Mouse (Mus musculus): ENCODE measurements around the gene Rack1. TPM values are rescaled to one million over a fixed set of nuclear protein-coding genes. Genes with fewer than 3 reads are reported as not detected.
A peak's percentile ranks its signal among the peaks of the same experiment; 100 is the strongest.
"Not testable (repeated sequence)": the region's sequence is repeated elsewhere in the genome, so short reads cannot be mapped to it uniquely, and the experiment has no call there.

Rack1 gene
- polyA plus RNA-seq, 1 experiment from 2014 or later = 390 TPM

GRCm38 (mm10) chr11:48819614-48820307 lies 19.6 kb downstream of the Rack1 start:
- no peak for ATAC-seq (replicated peaks; ENCODE audit: extremely low read depth, insufficient read depth, low FRiP score)
- peak overlapping the region; percentile 44; the same call in 1 of the 2 replicates for H3K27ac ChIP-seq (ENCODE audit: low read length)

GRCm38 (mm10) chr11:48820308-48820674 lies 20.2 kb downstream of the Rack1 start:
- ATAC-seq (replicated peaks; ENCODE audit: extremely low read depth, insufficient read depth, low FRiP score) = no peak
- H3K27ac ChIP-seq (ENCODE audit: low read length) = peak overlapping the region; percentile 44; the same call in 1 of the 2 replicates
- H3K9ac ChIP-seq (ENCODE audit: low read length) = no peak overlapping the region

More at GRCm38 (mm10) chr11:48819614-48820307, 19.6 kb downstream of the Rack1 start:
- WGBS = 63% methylated on average over 7 of the region's 7 CpGs
- H3K4me2 ChIP-seq (ENCODE audit: low read depth, low read length) = no peak overlapping the region
- no peaks in the 10 kb centered on the region for H3K9me3 ChIP-seq (replicated peaks; ENCODE audit: control insufficient read depth, low read length)
- H3K27me3 ChIP-seq (ENCODE audit: control insufficient read depth, insufficient read depth, low read length) = no peaks in the 10 kb centered on the region
- H3K4me3 ChIP-seq (ENCODE audit: low read length) = no peak overlapping the region
- no peak overlapping the region for H3K9ac ChIP-seq (ENCODE audit: low read length)
- no peaks in the 10 kb centered on the region for H3K36me3 ChIP-seq (ENCODE audit: control insufficient read depth, insufficient read depth)
- peaks cover 16% of the 10 kb centered on the region for H3K4me1 ChIP-seq (ENCODE audit: control insufficient read depth, insufficient read depth, low read length)

GRCm38 (mm10) chr11:48821299-48821698 lies 21.2 kb downstream of the Rack1 start:
- H3K27me3 ChIP-seq (ENCODE audit: control insufficient read depth, insufficient read depth, low read length); H3K9me3 ChIP-seq (replicated peaks; ENCODE audit: control insufficient read depth, low read length); ATAC-seq (replicated peaks; ENCODE audit: extremely low read depth, insufficient read depth, low FRiP score); H3K4me2 ChIP-seq (ENCODE audit: low read depth, low read length); H3K4me1 ChIP-seq (ENCODE audit: control insufficient read depth, insufficient read depth, low read length); H3K9ac ChIP-seq (ENCODE audit: low read length); H3K36me3 ChIP-seq (ENCODE audit: control insufficient read depth, insufficient read depth); H3K4me3 ChIP-seq (ENCODE audit: low read length); H3K27ac ChIP-seq (ENCODE audit: low read length): not testable (repeated sequence)
- 88% methylated on average over 14 of the region's 14 CpGs for WGBS

More at GRCm38 (mm10) chr11:48820308-48820674, 20.2 kb downstream of the Rack1 start:
- Histone ChIP-seq H3K27me3 (ENCODE audit: control insufficient read depth, insufficient read depth, low read length) (no peaks in the 10 kb centered on the region), H3K4me1 (ENCODE audit: control insufficient read depth, insufficient read depth, low read length) (peaks cover 11% of the 10 kb centered on the region), H3K9me3 (replicated peaks; ENCODE audit: control insufficient read depth, low read length) (no peaks in the 10 kb centered on the region), H3K36me3 (ENCODE audit: control insufficient read depth, insufficient read depth) (no peaks in the 10 kb centered on the region), H3K4me2 (ENCODE audit: low read depth, low read length) (no peak overlapping the region), H3K4me3 (ENCODE audit: low read length) (no peak overlapping the region)

- WGBS = 35% methylated on average over 14 of the region's 14 CpGs
- no peaks in the 10 kb centered on the region for H3K9me3 ChIP-seq (replicated peaks; ENCODE audit: control insufficient read depth, low read length)
- peak overlapping the region; percentile 68 for H3K4me2 ChIP-seq (ENCODE audit: low read depth, low read length)
- no peaks in the 10 kb centered on the region for H3K36me3 ChIP-seq (ENCODE audit: control insufficient read depth, insufficient read depth)
- no peak for ATAC-seq (replicated peaks; ENCODE audit: extremely low read depth, insufficient read depth, low FRiP score)
- H3K27me3 ChIP-seq (ENCODE audit: control insufficient read depth, insufficient read depth, low read length) = no peaks in the 10 kb centered on the region
- peak overlapping the region; percentile 44 for H3K4me3 ChIP-seq (ENCODE audit: low read length)
- H3K27ac ChIP-seq (ENCODE audit: low read length) = no peak overlapping the region
- H3K4me1 ChIP-seq (ENCODE audit: control insufficient read depth, insufficient read depth, low read length) = peaks cover 2% of the 10 kb centered on the region; the same call in 1 of the 2 replicates
- H3K9ac ChIP-seq (ENCODE audit: low read length) = no peak overlapping the region
These were observed 22.8 kb downstream of the Rack1 start for GRCm38 (mm10) chr11:48822768-48823512.

- no peaks in the 10 kb centered on the region for H3K27me3 ChIP-seq (ENCODE audit: control insufficient read depth, insufficient read depth, low read length)
- H3K9me3 ChIP-seq (replicated peaks; ENCODE audit: control insufficient read depth, low read length) = no peaks in the 10 kb centered on the region
- peak overlapping the region; percentile 27 for H3K9ac ChIP-seq (ENCODE audit: low read length)
- 1% methylated on average over 15 of the region's 15 CpGs for WGBS
- no peak for ATAC-seq (replicated peaks; ENCODE audit: extremely low read depth, insufficient read depth, low FRiP score)
- peak overlapping the region; percentile 68 for H3K4me2 ChIP-seq (ENCODE audit: low read depth, low read length)
- peaks cover 2% of the 10 kb centered on the region; the same call in 1 of the 2 replicates for H3K4me1 ChIP-seq (ENCODE audit: control insufficient read depth, insufficient read depth, low read length)
- no peaks in the 10 kb centered on the region for H3K36me3 ChIP-seq (ENCODE audit: control insufficient read depth, insufficient read depth)
- no peak overlapping the region for H3K27ac ChIP-seq (ENCODE audit: low read length)
- peak overlapping the region; percentile 44 for H3K4me3 ChIP-seq (ENCODE audit: low read length)
These were observed 23.4 kb downstream of the Rack1 start for GRCm38 (mm10) chr11:48823536-48823972.

- ATAC-seq (replicated peaks; ENCODE audit: extremely low read depth, insufficient read depth, low FRiP score) = no peak
- Histone ChIP-seq H3K27me3 (ENCODE audit: control insufficient read depth, insufficient read depth, low read length) (no peaks in the 10 kb centered on the region), H3K4me1 (ENCODE audit: control insufficient read depth, insufficient read depth, low read length) (peaks cover 2% of the 10 kb centered on the region; the same call in 1 of the 2 replicates), H3K4me3 (ENCODE audit: low read length) (peak overlapping the region; percentile 44), H3K36me3 (ENCODE audit: control insufficient read depth, insufficient read depth) (no peaks in the 10 kb centered on the region), H3K27ac (ENCODE audit: low read length) (no peak overlapping the region), H3K9ac (ENCODE audit: low read length) (peak overlapping the region; percentile 27; the same call in 1 of the 2 replicates), H3K9me3 (replicated peaks; ENCODE audit: control insufficient read depth, low read length) (no peaks in the 10 kb centered on the region), H3K4me2 (ENCODE audit: low read depth, low read length) (peak overlapping the region; percentile 68)
- 9% methylated on average over 22 of the region's 22 CpGs for WGBS
These were observed 24.2 kb downstream of the Rack1 start for GRCm38 (mm10) chr11:48824311-48824830.

GRCm38 (mm10) chr11:48825979-48826751 lies 26.0 kb downstream of the Rack1 start, which contains the start of the genes Trim7 and Gm12184:
TSS of gene Trim7 (plus strand) at chr11:48826140.
TSS of gene Gm12184 (minus strand) at chr11:48826655.
- under 1% methylated on average over 54 of the region's 92 CpGs for WGBS
- Histone ChIP-seq H3K9ac (ENCODE audit: low read length) (peak within 1 kb of the TSS; percentile 64), H3K4me2 (ENCODE audit: low read depth, low read length) (peak within 1 kb of the TSS; percentile 68), H3K4me3 (ENCODE audit: low read length) (peak within 1 kb of the TSS; percentile 49), H3K27ac (ENCODE audit: low read length) (peak within 1 kb of the TSS; percentile 60)
- not testable (repeated sequence) for H3K4me1 ChIP-seq (ENCODE audit: control insufficient read depth, insufficient read depth, low read length); H3K36me3 ChIP-seq (ENCODE audit: control insufficient read depth, insufficient read depth); H3K27me3 ChIP-seq (ENCODE audit: control insufficient read depth, insufficient read depth, low read length); H3K9me3 ChIP-seq (replicated peaks; ENCODE audit: control insufficient read depth, low read length)
- ATAC-seq (replicated peaks; ENCODE audit: extremely low read depth, insufficient read depth, low FRiP score) = peak; percentile 84

GRCm38 (mm10) chr11:48826752-48827096 lies 26.6 kb downstream of the Rack1 start:
- WGBS = 3% methylated on average over 6 of the region's 6 CpGs
- Histone ChIP-seq H3K4me2 (ENCODE audit: low read depth, low read length) (peak overlapping the region; percentile 68), H3K9me3 (replicated peaks; ENCODE audit: control insufficient read depth, low read length) (no peaks in the 10 kb centered on the region), H3K36me3 (ENCODE audit: control insufficient read depth, insufficient read depth) (no peaks in the 10 kb centered on the region), H3K9ac (ENCODE audit: low read length) (peak overlapping the region; percentile 64), H3K27me3 (ENCODE audit: control insufficient read depth, insufficient read depth, low read length) (no peaks in the 10 kb centered on the region), H3K4me3 (ENCODE audit: low read length) (peak overlapping the region; percentile 49), H3K27ac (ENCODE audit: low read length) (peak overlapping the region; percentile 60), H3K4me1 (ENCODE audit: control insufficient read depth, insufficient read depth, low read length) (peaks cover 4% of the 10 kb centered on the region; the same call in 1 of the 2 replicates)
- no peak for ATAC-seq (replicated peaks; ENCODE audit: extremely low read depth, insufficient read depth, low FRiP score)
